Mouse (Mus musculus): ENCODE results near the gene Osbp. TPM values are rescaled to one million over a fixed set of nuclear protein-coding genes. Genes with fewer than 3 reads are reported as not detected.

The Osbp gene
- polyA plus RNA-seq, 1 experiment from 2014 or later, result 3.9 TPM

DNA sequence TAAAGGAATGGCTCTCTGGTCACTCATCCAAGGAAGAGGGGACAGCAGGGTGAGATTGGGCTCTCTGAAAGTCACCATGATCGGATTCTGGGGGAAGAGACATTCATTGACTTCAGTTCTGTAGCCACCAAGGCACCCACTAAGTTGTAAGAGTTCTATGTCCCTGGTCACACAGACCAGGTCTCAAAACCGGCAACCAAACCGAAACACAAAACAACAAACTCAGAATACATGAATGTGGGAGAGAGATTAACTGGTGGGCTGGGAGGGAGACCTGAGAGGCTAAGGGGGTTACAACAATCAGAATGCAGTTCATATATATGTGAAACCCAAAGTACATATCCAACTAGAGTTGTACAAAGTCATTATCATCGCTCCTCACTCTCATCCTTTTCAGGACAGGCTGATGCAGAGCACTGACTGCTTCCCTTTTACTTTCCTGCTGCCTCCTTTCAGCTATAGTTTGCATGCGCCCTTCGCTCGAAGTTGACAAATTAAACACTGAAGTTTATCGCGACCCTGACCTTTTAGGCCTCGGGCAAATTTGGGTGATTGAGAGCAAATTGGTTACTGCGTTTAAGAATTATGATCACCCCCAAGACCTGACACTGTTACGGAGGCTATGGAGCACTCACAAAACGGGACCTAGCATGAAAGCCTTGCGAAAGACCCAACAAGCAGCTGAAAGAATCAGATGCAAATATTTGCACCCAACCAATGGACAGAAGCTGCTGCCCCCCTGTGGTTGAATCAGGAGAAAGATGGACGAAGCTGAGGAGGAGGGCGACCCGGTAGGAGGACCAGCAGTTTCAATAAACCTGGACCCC is 41.6 kb downstream of the Osbp start:
- no peak for ATAC-seq (ENCODE audit: low FRiP score)
- Histone ChIP-seq H3K27me3 (no peaks in the 10 kb centered on the region), H3K36me3 (no peaks in the 10 kb centered on the region), H3K27ac (no peak overlapping the region), H3K4me1 (replicated peaks) (peaks cover 23% of the 10 kb centered on the region), H3K9ac (0 out of 2 replicates have a peak overlapping the region, but pooled peaks have one; percentile 68), H3K4me2 (peak overlapping the region; percentile 65), H3K9me3 (no peaks in the 10 kb centered on the region), H3K4me3 (peak overlapping the region; percentile 58)
- WGBS, result 10% methylated on average over 17 of the region's 17 CpGs

GRCm38 (mm10) chr19:12008410-12009380 is 43.0 kb downstream of the Osbp start:
- Histone ChIP-seq H3K27me3 (no peaks in the 10 kb centered on the region), H3K4me1 (replicated peaks) (peaks cover 27% of the 10 kb centered on the region), H3K36me3 (no peaks in the 10 kb centered on the region), H3K9me3 (no peaks in the 10 kb centered on the region), H3K9ac (no peak overlapping the region), H3K4me3 (peak overlapping the region; percentile 5; the same call in 1 of the 2 replicates), H3K27ac (no peak overlapping the region), H3K4me2 (peak overlapping the region; percentile 20; the same call in 1 of the 2 replicates)
- no peak for ATAC-seq (ENCODE audit: low FRiP score)
- WGBS, result 24% methylated on average over 17 of the region's 17 CpGs

- Histone ChIP-seq H3K27me3 (no peaks in the 10 kb centered on the region), H3K36me3 (no peaks in the 10 kb centered on the region), H3K9me3 (no peaks in the 10 kb centered on the region), H3K4me3 (peak overlapping the region; percentile 63), H3K4me1 (replicated peaks) (peaks cover 21% of the 10 kb centered on the region), H3K4me2 (peak overlapping the region; percentile 68), H3K27ac (peak overlapping the region; percentile 93), H3K9ac (peak overlapping the region; percentile 87)
- under 1% methylated on average over 24 of the region's 24 CpGs for WGBS
- ATAC-seq (ENCODE audit: low FRiP score), result 0 out of 2 replicates have a peak, but pooled peaks have one; percentile 2
These were observed 44.0 kb downstream of the Osbp start for GRCm38 (mm10) chr19:12009501-12010280.

GRCm38 (mm10) chr19:12010281-12010771 is 44.6 kb downstream of the Osbp start:
- Histone ChIP-seq H3K4me2 (peak overlapping the region; percentile 68), H3K36me3 (no peaks in the 10 kb centered on the region), H3K9ac (peak overlapping the region; percentile 87), H3K27ac (peak overlapping the region; percentile 93), H3K9me3 (no peaks in the 10 kb centered on the region), H3K4me3 (peak overlapping the region; percentile 63), H3K27me3 (no peaks in the 10 kb centered on the region), H3K4me1 (replicated peaks) (peaks cover 18% of the 10 kb centered on the region)
- whole genome bisulfite sequencing, result under 1% methylated on average over 24 of the region's 24 CpGs
- peak; percentile 36 for ATAC-seq (ENCODE audit: low FRiP score)

- ATAC-seq (ENCODE audit: low FRiP score), result peak; percentile 53
- Histone ChIP-seq H3K4me2 (peak overlapping the region; percentile 68), H3K27ac (peak overlapping the region; percentile 93), H3K27me3 (no peaks in the 10 kb centered on the region), H3K9me3 (no peaks in the 10 kb centered on the region), H3K9ac (peak overlapping the region; percentile 87), H3K4me1 (replicated peaks) (peaks cover 18% of the 10 kb centered on the region), H3K4me3 (peak overlapping the region; percentile 63), H3K36me3 (no peaks in the 10 kb centered on the region)
- 0% methylated on average over 26 of the region's 26 CpGs for WGBS
These were observed 45.3 kb downstream of the Osbp start for GRCm38 (mm10) chr19:12010916-12011559.

DNA sequence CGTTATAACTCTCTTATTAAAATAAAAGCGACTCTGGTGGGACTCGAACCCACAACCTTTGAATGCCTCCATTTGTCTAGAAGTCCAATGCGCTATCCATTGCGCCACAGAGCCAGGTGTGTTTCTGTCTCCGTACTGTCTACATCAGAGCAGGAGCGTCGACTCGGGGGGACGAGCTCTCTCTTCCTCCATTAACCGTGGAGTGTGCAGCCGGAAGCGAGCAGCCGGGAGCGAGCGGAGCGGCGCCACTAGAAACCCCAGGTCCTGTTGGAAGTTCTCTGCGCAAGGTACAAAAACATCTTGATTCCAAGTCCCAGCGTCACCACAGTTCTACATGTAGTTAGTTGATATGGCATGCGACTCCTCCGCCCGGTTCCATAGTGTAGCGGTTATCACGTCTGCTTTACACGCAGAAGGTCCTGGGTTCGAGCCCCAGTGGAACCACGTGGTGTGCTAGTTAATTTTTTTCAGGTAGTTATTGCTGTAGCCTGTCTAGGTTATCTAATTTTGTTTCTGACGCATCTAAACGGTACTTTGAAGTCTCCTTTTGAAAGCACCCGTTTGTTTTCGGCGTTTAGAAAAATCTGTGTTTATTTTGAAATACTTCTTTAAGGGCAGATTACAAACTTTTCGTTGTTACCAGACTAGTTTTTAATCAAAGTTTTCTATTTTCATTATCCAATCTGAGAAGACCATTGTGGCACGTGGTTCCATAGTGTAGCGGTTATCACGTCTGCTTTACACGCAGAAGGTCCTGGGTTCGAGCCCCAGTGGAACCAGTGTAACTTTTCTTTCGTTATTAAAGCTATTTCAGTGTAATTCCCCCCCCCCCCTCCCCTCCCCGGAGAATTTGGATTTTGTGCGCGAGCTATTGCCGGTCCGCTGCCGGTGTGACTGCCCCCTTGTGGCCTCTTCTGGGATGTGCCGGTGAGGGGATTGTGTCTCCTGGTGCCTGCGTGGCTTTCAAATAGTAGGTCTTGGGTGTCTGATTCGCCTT is 46.1 kb downstream of the Osbp start:
- H3K27ac ChIP-seq, result peak overlapping the region; percentile 81
- H3K4me3 ChIP-seq, result peak overlapping the region; percentile 63
- H3K9me3 ChIP-seq, result no peaks in the 10 kb centered on the region
- H3K4me1 ChIP-seq (replicated peaks), result peaks cover 13% of the 10 kb centered on the region
- no peaks in the 10 kb centered on the region for H3K27me3 ChIP-seq
- no peaks in the 10 kb centered on the region for H3K36me3 ChIP-seq
- H3K4me2 ChIP-seq, result peak overlapping the region; percentile 68
- WGBS, result under 1% methylated on average over 49 of the region's 49 CpGs
- peak; percentile 85 for ATAC-seq (ENCODE audit: low FRiP score)
- peak overlapping the region; percentile 35; the same call in 1 of the 2 replicates for H3K9ac ChIP-seq

GRCm38 (mm10) chr19:12012615-12013014 is 46.9 kb downstream of the Osbp start:
- H3K27me3 ChIP-seq, result no peaks in the 10 kb centered on the region
- no peaks in the 10 kb centered on the region for H3K36me3 ChIP-seq
- H3K4me3 ChIP-seq, result peak overlapping the region; percentile 63
- no peak overlapping the region for H3K27ac ChIP-seq
- 2% methylated on average over 10 of the region's 10 CpGs for WGBS
- peaks cover 5% of the 10 kb centered on the region for H3K4me1 ChIP-seq (replicated peaks)
- H3K9me3 ChIP-seq, result no peaks in the 10 kb centered on the region
- peak overlapping the region; percentile 68 for H3K4me2 ChIP-seq
- no peak overlapping the region for H3K9ac ChIP-seq
- no peak for ATAC-seq (ENCODE audit: low FRiP score)

GRCm38 (mm10) chr19:12013228-12013627 is 47.5 kb downstream of the Osbp start:
- ATAC-seq (ENCODE audit: low FRiP score), result no peak
- WGBS, result under 1% methylated on average over 10 of the region's 12 CpGs
- peaks cover 4% of the 10 kb centered on the region; the same call in 1 of the 2 replicates for H3K4me1 ChIP-seq (replicated peaks)

DNA sequence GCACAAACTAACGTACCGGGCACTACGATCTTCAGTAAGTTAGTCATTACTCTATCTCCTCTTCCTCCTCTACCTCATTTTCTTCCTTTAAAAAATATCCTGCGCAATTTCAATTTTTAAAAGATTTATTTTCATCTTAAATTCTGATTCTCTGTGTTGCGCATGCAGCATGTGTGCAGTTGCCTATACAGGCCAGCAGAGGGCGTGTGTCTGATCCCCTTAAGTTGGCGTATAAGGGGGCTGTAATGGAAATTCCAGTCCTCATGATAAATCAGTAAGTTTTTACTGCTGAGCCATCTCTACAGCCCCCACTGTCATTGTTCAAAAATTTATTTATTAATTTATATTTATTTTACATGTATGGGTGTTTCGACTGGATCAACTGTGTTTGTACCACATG is 50.0 kb downstream of the Osbp start:
- H3K27ac ChIP-seq, result no peak overlapping the region
- no peak for ATAC-seq (ENCODE audit: low FRiP score)
- 70% methylated on average over 8 of the region's 8 CpGs for WGBS
- H3K9me3 ChIP-seq, result no peaks in the 10 kb centered on the region
- no peak overlapping the region for H3K9ac ChIP-seq
- peaks cover 6% of the 10 kb centered on the region; the same call in 1 of the 2 replicates for H3K4me1 ChIP-seq (replicated peaks)
- no peaks in the 10 kb centered on the region for H3K27me3 ChIP-seq
- H3K36me3 ChIP-seq, result no peaks in the 10 kb centered on the region
- H3K4me3 ChIP-seq, result no peak overlapping the region
- no peak overlapping the region for H3K4me2 ChIP-seq

More at GRCm38 (mm10) chr19:12013228-12013627, 47.5 kb downstream of the Osbp start:
- Histone ChIP-seq H3K9me3 (no peaks in the 10 kb centered on the region), H3K9ac (peak overlapping the region; percentile 11; the same call in 1 of the 2 replicates), H3K4me3 (peak overlapping the region; percentile 63), H3K36me3 (no peaks in the 10 kb centered on the region), H3K27me3 (no peaks in the 10 kb centered on the region), H3K4me2 (peak overlapping the region; percentile 68), H3K27ac (no peak overlapping the region)

DNA sequence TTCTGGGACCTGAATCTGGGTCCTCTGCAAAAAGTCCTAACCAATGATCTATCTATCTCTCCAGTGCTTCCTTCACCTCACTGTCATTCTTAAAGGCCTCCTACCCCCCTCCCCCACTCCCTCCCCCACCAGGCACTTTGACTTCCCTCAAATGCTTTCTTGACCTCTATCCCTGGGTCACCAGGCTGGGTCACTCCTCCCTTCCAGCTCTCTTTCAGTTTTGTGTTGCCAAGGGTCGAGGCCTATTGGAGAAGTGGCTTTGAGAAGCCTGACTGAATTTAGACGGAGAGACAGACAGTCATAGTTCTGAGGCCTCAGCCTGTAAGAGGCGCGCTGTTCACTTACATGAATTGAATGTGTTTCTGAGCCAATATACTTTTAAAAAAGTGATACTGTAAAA is 50.5 kb downstream of the Osbp start:
- Histone ChIP-seq H3K4me3 (no peak overlapping the region), H3K9me3 (no peaks in the 10 kb centered on the region), H3K4me2 (no peak overlapping the region), H3K27ac (no peak overlapping the region), H3K4me1 (replicated peaks) (peaks cover 6% of the 10 kb centered on the region; the same call in 1 of the 2 replicates), H3K36me3 (no peaks in the 10 kb centered on the region), H3K9ac (no peak overlapping the region), H3K27me3 (no peaks in the 10 kb centered on the region)
- ATAC-seq (ENCODE audit: low FRiP score), result no peak
- whole genome bisulfite sequencing, result 50% methylated on average over 4 of the region's 4 CpGs
